Mouse (Mus musculus) hindbrain, embryonic 12.5 days (tissue): ENCODE measurements around the gene Atg16l2. TPM values are rescaled to one million over a fixed set of nuclear protein-coding genes. Genes with fewer than 3 reads are reported as not detected.

Experiments used
- ATAC-seq: fragments of 200-750 bp; cut with Nextera tagmentation; 2 replicates; pipeline ENCODE4 v1.8.0; 2017; ENCODE audit warnings: moderate TSS enrichment; ENCODE audit not compliant: low FRiP score
- H3K27ac ChIP-seq: fragments of 300-500 bp; sonication (generic); 2 replicates; pipeline ENCODE4 v1.5.1; 2016; ENCODE audit warnings: mild to moderate bottlenecking
- H3K27me3 ChIP-seq: fragments of 300-500 bp; sonication (generic); 2 replicates; pipeline ENCODE4 v1.6.1; 2016; ENCODE audit warnings: mild to moderate bottlenecking
- H3K36me3 ChIP-seq: fragments of 300-500 bp; sonication (generic); 2 replicates; pipeline ENCODE4 v1.6.1; 2016; ENCODE audit warnings: mild to moderate bottlenecking
- H3K4me1 ChIP-seq: fragments of 300-500 bp; sonication (generic); 2 replicates; pipeline ENCODE4 v1.6.1; 2016
- H3K4me2 ChIP-seq: fragments of 300-500 bp; sonication (generic); replicated peaks from 2 replicates; pipeline ENCODE4 v1.6.1; 2016; ENCODE audit warnings: mild to moderate bottlenecking
- H3K4me3 ChIP-seq: fragments of 300-500 bp; sonication (generic); 2 replicates; pipeline ENCODE4 v1.5.1; 2016; ENCODE audit warnings: mild to moderate bottlenecking
- H3K9ac ChIP-seq: fragments of 300-500 bp; sonication (generic); 2 replicates; pipeline ENCODE4 v1.6.1; 2016; ENCODE audit warnings: mild to moderate bottlenecking, moderate library complexity
- H3K9me3 ChIP-seq: fragments of 300-500 bp; sonication (generic); replicated peaks from 2 replicates; pipeline ENCODE4 v1.6.1; 2016; ENCODE audit warnings: mild to moderate bottlenecking
- WGBS: fragments of 180-500 bp; shearing (Covaris S2); methylation state at CpG from one replicate; pipeline ENCODE4 v1.1.7; 2016; 5-methylcytosine and 5-hydroxymethylcytosine counted together
- polyA plus RNA-seq: library from polyadenylated mRNA; unstranded; fragments of >200 nt; fragmentation: Nextera tagmentation; extraction: Ambion mirVana; gene quantifications from 2 replicates; pipeline ENCODE4 v1.2.1, GENCODE M21; 2016

The Atg16l2 gene
- polyA plus RNA-seq, 1 experiment from 2014 or later, result 14.7 TPM

DNA sequence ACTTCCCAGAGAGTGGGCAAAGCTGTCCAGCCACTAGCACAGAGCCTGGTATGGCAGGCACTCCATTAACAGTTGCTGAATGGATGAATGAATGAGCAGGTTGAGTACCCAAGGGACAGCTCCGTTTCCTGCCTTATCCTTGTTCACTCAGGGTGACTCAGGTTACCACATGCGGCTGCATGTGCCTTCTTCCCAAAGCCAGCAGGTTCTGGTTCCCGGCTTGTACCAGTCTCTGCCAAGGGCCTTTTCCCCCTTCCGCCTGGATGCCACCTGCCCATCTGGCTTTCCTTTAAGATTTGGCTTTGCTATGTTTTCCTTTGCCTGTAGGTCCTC is 28.8 kb upstream of the Atg16l2 start:
- Histone ChIP-seq H3K9ac (no peak overlapping the region), H3K4me1 (peaks cover 18% of the 10 kb centered on the region), H3K9me3 (no peaks in the 10 kb centered on the region), H3K27ac (no peak overlapping the region), H3K36me3 (no peaks in the 10 kb centered on the region), H3K4me2 (no peak overlapping the region), H3K4me3 (no peak overlapping the region), H3K27me3 (no peaks in the 10 kb centered on the region)
- WGBS, result 67% methylated on average over 4 of the region's 4 CpGs
- no peak for ATAC-seq

DNA sequence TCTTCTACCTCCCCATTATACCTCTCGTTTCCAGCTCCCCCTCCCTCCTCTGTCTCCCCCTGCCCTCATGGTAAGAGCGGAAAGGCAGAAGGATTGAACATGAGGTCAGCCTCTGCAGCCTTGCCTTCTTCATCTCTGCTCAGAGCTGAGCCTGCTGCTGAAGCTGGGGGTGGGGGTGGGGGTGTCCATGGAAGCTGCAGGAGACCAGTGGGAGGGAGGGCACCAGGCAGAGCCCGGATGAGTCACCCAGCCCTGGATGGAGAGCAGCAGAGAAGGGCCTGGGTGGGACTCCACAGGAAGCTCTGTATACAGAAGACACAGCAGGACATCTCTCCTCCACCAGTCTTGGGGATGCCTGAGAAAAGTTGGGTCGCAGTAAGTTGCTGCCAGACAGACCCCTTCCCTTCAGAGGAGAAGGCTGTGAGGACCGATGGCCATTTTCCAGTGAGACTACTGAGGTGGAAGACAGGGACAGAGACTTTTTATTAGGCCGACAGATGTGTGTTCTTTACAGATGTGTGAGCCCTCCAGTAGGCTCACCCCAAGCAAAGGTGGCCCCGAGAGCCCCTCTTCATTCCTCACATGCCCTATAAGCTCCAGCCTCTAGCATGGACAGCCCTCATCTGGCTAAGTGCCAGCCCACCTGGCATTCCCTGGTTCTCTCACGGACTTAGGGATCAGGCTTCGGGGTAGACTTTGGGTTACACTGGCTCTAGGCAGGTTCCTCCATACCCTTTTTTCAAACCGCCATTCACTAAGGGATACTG is 28.2 kb upstream of the Atg16l2 start:
- H3K9me3 ChIP-seq, result no peaks in the 10 kb centered on the region
- H3K36me3 ChIP-seq, result no peaks in the 10 kb centered on the region
- H3K9ac ChIP-seq, result no peak overlapping the region
- WGBS, result 73% methylated on average over 10 of the region's 10 CpGs
- H3K4me3 ChIP-seq, result no peak overlapping the region
- no peak for ATAC-seq
- H3K27ac ChIP-seq, result no peak overlapping the region
- H3K4me2 ChIP-seq, result no peak overlapping the region
- H3K4me1 ChIP-seq, result peaks cover 18% of the 10 kb centered on the region
- no peaks in the 10 kb centered on the region for H3K27me3 ChIP-seq

- H3K27me3 ChIP-seq, result no peaks in the 10 kb centered on the region
- H3K9ac ChIP-seq, result no peak overlapping the region
- H3K4me1 ChIP-seq, result peaks cover 18% of the 10 kb centered on the region
- no peak overlapping the region for H3K4me2 ChIP-seq
- H3K9me3 ChIP-seq, result no peaks in the 10 kb centered on the region
- H3K27ac ChIP-seq, result no peak overlapping the region
- no peaks in the 10 kb centered on the region for H3K36me3 ChIP-seq
- ATAC-seq, result no peak
- no peak overlapping the region for H3K4me3 ChIP-seq
- WGBS, result 82% methylated on average over 4 of the region's 4 CpGs
These were observed 27.6 kb upstream of the Atg16l2 start for GRCm38 (mm10) chr7:101329606-101330005.

GRCm38 (mm10) chr7:101328621-101329158 is 26.6 kb upstream of the Atg16l2 start:
- no peak for ATAC-seq
- H3K4me3 ChIP-seq, result no peak overlapping the region
- WGBS, result 77% methylated on average over 4 of the region's 4 CpGs
- no peaks in the 10 kb centered on the region for H3K9me3 ChIP-seq
- H3K4me1 ChIP-seq, result peaks cover 18% of the 10 kb centered on the region
- H3K27me3 ChIP-seq, result no peaks in the 10 kb centered on the region
- H3K4me2 ChIP-seq, result no peak overlapping the region
- no peak overlapping the region for H3K9ac ChIP-seq
- H3K36me3 ChIP-seq, result no peaks in the 10 kb centered on the region
- H3K27ac ChIP-seq, result peak overlapping the region; percentile 53; the same call in 1 of the 2 replicates

DNA sequence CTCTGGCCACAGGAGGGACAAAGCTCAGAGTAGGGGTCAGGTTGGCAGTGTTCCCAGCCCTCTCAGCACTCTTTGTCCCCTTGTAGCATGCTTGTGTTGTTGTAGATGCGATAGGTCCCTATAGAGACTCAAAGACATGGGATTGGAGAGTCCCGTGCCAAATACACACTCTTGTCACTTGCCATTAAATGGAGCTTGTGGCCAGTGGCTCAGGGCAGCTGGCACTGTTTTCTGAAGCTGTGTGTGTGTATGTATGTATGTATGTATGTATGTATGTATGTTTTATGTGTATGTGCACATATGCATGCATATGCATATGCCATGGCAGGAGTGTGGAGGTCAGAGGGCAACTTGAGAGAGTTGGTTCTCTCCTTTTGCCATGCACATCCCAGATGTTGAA is 25.7 kb upstream of the Atg16l2 start:
- Histone ChIP-seq H3K36me3 (no peaks in the 10 kb centered on the region), H3K27ac (no peak overlapping the region), H3K9ac (no peak overlapping the region), H3K27me3 (peaks cover 4% of the 10 kb centered on the region), H3K9me3 (no peaks in the 10 kb centered on the region), H3K4me3 (no peak overlapping the region), H3K4me1 (peaks cover 18% of the 10 kb centered on the region), H3K4me2 (no peak overlapping the region)
- WGBS, result 82% methylated on average over 2 of the region's 2 CpGs
- ATAC-seq, result no peak

DNA sequence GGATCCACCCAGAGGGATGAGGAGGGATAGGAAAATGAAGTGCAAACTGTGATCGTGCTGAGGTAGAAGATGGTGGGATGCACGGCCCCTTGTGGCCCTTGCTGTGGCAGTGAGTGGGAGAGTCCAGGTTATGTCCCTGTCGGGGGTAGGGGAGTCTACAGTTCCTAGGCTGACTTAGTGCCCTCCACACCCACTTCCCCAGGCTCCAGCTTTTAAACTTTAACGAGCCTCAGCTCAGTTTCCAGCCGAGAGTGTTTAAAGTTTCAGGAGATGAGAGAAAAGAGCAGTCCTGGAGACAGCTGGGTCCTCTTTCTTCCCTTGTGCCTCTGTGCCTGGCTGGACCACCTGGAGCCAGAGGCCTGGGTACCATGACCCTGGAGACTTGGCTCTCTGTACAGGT is 25.2 kb upstream of the Atg16l2 start:
- peaks cover 9% of the 10 kb centered on the region for H3K27me3 ChIP-seq
- H3K4me2 ChIP-seq, result no peak overlapping the region
- WGBS, result 63% methylated on average over 5 of the region's 5 CpGs
- H3K4me3 ChIP-seq, result no peak overlapping the region
- no peaks in the 10 kb centered on the region for H3K36me3 ChIP-seq
- no peak for ATAC-seq
- no peak overlapping the region for H3K27ac ChIP-seq
- no peak overlapping the region for H3K9ac ChIP-seq
- no peaks in the 10 kb centered on the region for H3K9me3 ChIP-seq
- peaks cover 18% of the 10 kb centered on the region for H3K4me1 ChIP-seq

GRCm38 (mm10) chr7:101326006-101326405 is 24.0 kb upstream of the Atg16l2 start:
- ATAC-seq, result no peak
- WGBS, result 80% methylated on average over 5 of the region's 5 CpGs
- H3K4me2 ChIP-seq, result no peak overlapping the region
- H3K4me3 ChIP-seq, result no peak overlapping the region
- H3K4me1 ChIP-seq, result peaks cover 26% of the 10 kb centered on the region
- H3K27ac ChIP-seq, result no peak overlapping the region
- no peaks in the 10 kb centered on the region for H3K9me3 ChIP-seq
- H3K27me3 ChIP-seq, result peaks cover 20% of the 10 kb centered on the region
- H3K9ac ChIP-seq, result no peak overlapping the region
- H3K36me3 ChIP-seq, result no peaks in the 10 kb centered on the region

DNA sequence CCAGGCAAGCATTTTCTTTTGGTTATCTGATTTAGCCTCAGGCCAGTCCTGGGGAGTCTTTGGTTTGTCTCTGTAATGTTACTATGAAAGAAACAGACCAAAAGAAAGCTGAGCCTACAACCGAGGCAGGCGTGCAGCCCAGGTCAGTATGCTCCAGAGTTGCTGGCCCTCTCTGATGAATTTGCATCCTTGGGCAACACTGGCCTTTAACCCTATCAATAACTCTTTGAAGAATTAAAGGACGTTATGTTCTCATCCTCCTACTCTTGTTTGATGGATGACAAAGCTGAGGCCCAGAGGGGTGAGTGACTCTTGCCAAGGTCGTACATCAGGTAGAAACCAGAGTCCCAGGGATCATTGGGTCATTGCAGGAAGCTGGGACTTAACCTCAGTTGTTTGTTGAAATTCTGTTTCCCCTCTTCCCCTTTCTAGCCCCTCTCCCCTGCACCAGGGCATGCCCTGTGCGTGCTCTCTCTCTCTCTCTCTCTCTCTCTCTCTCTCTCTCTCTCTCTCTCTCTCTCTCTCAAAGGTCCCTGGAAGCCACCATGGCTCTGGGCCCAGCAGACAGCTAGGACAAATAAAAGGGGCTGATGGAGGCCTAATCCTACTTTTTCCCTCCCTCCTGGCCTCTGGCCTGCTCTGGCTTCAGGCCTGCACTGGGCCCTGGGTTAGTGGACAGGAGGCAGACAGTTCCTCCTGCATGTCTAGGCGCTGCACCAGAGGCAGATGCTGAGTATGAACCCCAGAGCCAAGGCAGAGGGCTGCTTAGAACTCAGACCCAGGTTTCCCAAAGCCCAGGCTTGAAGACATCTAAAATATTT is 22.3 kb upstream of the Atg16l2 start:
- Histone ChIP-seq H3K4me2 (no peak overlapping the region), H3K4me3 (no peak overlapping the region), H3K4me1 (peaks cover 23% of the 10 kb centered on the region), H3K27ac (no peak overlapping the region), H3K27me3 (peaks cover 29% of the 10 kb centered on the region), H3K9me3 (no peaks in the 10 kb centered on the region), H3K9ac (0 out of 2 replicates have a peak overlapping the region, but pooled peaks have one; percentile 13), H3K36me3 (no peaks in the 10 kb centered on the region)
- 79% methylated on average over 6 of the region's 6 CpGs for WGBS
- no peak for ATAC-seq

GRCm38 (mm10) chr7:101323141-101323594 is 21.1 kb upstream of the Atg16l2 start:
- 60% methylated on average over 4 of the region's 4 CpGs for WGBS
- H3K4me1 ChIP-seq, result peaks cover 15% of the 10 kb centered on the region
- no peak overlapping the region for H3K27ac ChIP-seq
- no peak overlapping the region for H3K4me2 ChIP-seq
- H3K36me3 ChIP-seq, result no peaks in the 10 kb centered on the region
- no peaks in the 10 kb centered on the region for H3K9me3 ChIP-seq
- H3K27me3 ChIP-seq, result peaks cover 38% of the 10 kb centered on the region
- ATAC-seq, result no peak
- no peak overlapping the region for H3K4me3 ChIP-seq
- H3K9ac ChIP-seq, result no peak overlapping the region

GRCm38 (mm10) chr7:101321218-101321827 is 19.3 kb upstream of the Atg16l2 start:
- Histone ChIP-seq H3K27ac (no peak overlapping the region; the same call in 1 of the 2 replicates), H3K27me3 (peaks cover 40% of the 10 kb centered on the region), H3K36me3 (no peaks in the 10 kb centered on the region), H3K9me3 (no peaks in the 10 kb centered on the region), H3K4me3 (peak overlapping the region; percentile 88), H3K9ac (peak overlapping the region; percentile 79), H3K4me1 (peaks cover 15% of the 10 kb centered on the region), H3K4me2 (peak overlapping the region; percentile 99)
- ATAC-seq, result peak; percentile 65
- 1% methylated on average over 38 of the region's 61 CpGs for WGBS

DNA sequence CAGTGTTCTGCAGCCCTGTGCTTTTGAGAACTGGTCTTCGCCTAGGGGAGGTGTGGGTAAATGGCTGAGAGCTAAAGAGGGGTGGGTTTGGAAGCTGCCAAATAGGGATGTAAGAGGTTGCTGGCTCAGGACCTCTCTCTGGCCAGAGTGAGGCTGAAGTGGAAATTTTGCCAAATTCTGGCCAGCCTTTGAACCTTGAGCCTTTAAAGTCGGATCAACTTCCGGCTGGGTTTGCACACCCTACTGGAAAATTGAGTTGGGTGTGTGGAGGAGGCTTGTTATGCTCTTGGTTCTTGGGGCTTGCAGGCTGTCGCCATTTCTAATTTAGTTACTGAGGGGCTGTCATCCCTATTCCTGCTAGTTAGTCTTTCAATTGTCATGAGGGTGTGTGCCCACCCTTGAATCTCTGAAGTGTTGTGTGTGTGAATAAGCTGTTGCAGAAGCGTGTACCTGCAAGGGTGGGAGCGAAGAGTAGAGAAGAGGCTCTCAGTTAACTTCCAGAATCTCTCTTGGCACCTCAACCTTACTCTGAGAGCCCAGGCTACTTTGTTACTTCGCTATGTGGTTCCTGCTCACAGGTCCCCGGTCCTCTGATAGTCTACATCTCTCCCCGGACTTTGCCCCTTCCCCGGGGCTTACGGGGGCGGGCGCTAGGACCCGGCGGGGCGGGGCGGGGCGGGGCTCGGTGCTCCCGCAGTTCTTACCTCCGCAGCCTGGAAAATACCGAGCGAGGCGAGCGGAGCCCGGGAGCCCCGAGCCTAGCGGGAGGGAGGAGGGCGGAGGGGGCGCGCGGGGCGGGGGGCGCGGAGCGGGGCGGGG is 18.6 kb upstream of the Atg16l2 start:
- 4% methylated on average over 31 of the region's 37 CpGs for WGBS
- no peak overlapping the region; the same call in 1 of the 2 replicates for H3K27ac ChIP-seq
- H3K36me3 ChIP-seq, result no peaks in the 10 kb centered on the region
- H3K4me3 ChIP-seq, result peak overlapping the region; percentile 88
- peaks cover 15% of the 10 kb centered on the region for H3K4me1 ChIP-seq
- peak overlapping the region; percentile 79 for H3K9ac ChIP-seq
- peaks cover 40% of the 10 kb centered on the region for H3K27me3 ChIP-seq
- H3K9me3 ChIP-seq, result no peaks in the 10 kb centered on the region
- peak; percentile 80 for ATAC-seq
- H3K4me2 ChIP-seq, result peak overlapping the region; percentile 99
